Mouse (Mus musculus): ENCODE measurements around the gene Gm4450. TPM values are rescaled to one million over a fixed set of nuclear protein-coding genes. Genes with fewer than 3 reads are reported as not detected.

Gene Gm4450
- polyA plus RNA-seq, 1 experiment from 2014 or later: not detected

DNA sequence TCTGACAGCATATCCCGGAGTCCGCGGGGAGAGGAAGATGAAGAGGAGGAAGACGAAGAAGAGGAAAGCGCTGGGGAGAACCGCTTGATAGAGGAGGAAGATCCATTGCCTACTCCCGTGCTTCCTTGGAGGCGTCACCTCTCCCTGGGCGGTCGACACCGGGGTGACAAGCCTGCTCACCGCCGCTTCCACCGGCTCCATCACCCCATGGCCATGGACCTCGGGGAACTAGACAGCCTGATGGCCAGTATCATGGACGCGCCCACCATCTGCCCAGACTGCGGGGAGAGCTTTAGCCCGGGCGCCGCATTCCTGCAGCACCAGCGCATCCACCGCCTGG lies 29.7 kb downstream of the Gm4450 start:
- peak overlapping the region; percentile 91 for H3K4me2 ChIP-seq (replicated peaks; ENCODE audit: low read depth, low read length)
- no peaks in the 10 kb centered on the region for H3K9me3 ChIP-seq (ENCODE audit: control insufficient read depth, low read length)
- H3K9ac ChIP-seq (ENCODE audit: low read depth, low read length): peak overlapping the region; percentile 53
- peak overlapping the region; percentile 56 for H3K4me3 ChIP-seq (ENCODE audit: low read depth, low read length)
- H3K36me3 ChIP-seq (ENCODE audit: control insufficient read depth, insufficient read depth, low read length): no peaks in the 10 kb centered on the region
- H3K27ac ChIP-seq (ENCODE audit: low read depth, low read length): no peak overlapping the region
- no peaks in the 10 kb centered on the region; the same call in 1 of the 2 replicates for H3K4me1 ChIP-seq (replicated peaks; ENCODE audit: control insufficient read depth, insufficient read depth, low read length)
- DNase-seq (ENCODE audit: low spot score) (no peak), ATAC-seq (ENCODE audit: low FRiP score) (no peak; the same call in 1 of the 2 replicates)
- peaks cover 11% of the 10 kb centered on the region for H3K27me3 ChIP-seq (ENCODE audit: control insufficient read depth, insufficient read depth, low read length)
- 0% methylated on average over 21 of the region's 23 CpGs for WGBS

GRCm38 (mm10) chr3:98426749-98427148 lies 30.2 kb downstream of the Gm4450 start:
- DNase-seq (ENCODE audit: low spot score) (no peak), ATAC-seq (ENCODE audit: low FRiP score) (no peak)
- Histone ChIP-seq H3K9ac (ENCODE audit: low read depth, low read length) (no peak overlapping the region), H3K36me3 (ENCODE audit: control insufficient read depth, insufficient read depth, low read length) (no peaks in the 10 kb centered on the region), H3K27me3 (ENCODE audit: control insufficient read depth, insufficient read depth, low read length) (peaks cover 11% of the 10 kb centered on the region), H3K4me1 (replicated peaks; ENCODE audit: control insufficient read depth, insufficient read depth, low read length) (no peaks in the 10 kb centered on the region; the same call in 1 of the 2 replicates), H3K27ac (ENCODE audit: low read depth, low read length) (no peak overlapping the region), H3K4me2 (replicated peaks; ENCODE audit: low read depth, low read length) (peak overlapping the region; percentile 91), H3K9me3 (ENCODE audit: control insufficient read depth, low read length) (no peaks in the 10 kb centered on the region), H3K4me3 (ENCODE audit: low read depth, low read length) (peak overlapping the region; percentile 56; the same call in 1 of the 2 replicates)
- WGBS: 49% methylated on average over 5 of the region's 5 CpGs

GRCm38 (mm10) chr3:98422926-98423325 lies 34.0 kb downstream of the Gm4450 start:
- Histone ChIP-seq H3K4me1 (replicated peaks; ENCODE audit: control insufficient read depth, insufficient read depth, low read length) (no peaks in the 10 kb centered on the region), H3K27me3 (ENCODE audit: control insufficient read depth, insufficient read depth, low read length) (peaks cover under 1% of the 10 kb centered on the region; the same call in 1 of the 2 replicates)
- DNase-seq (ENCODE audit: low spot score): no peak

DNA sequence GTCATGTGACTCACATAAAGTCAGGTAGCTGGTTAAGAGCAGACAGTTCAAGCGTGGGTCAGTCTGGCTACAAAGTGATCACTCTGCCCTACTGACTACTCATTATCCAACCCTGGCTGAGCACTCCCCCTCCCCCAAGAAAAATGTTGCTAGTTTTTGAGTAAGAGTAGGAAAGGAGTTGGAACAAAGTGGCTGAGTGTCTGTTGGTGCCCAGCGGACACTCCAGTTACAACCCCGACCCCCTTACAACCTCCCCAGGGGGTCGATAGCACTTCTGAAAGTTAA lies 37.2 kb downstream of the Gm4450 start:
- Histone ChIP-seq H3K9me3 (ENCODE audit: control insufficient read depth, low read length) (no peaks in the 10 kb centered on the region), H3K9ac (ENCODE audit: low read depth, low read length) (no peak overlapping the region), H3K4me3 (ENCODE audit: low read depth, low read length) (no peak overlapping the region), H3K36me3 (ENCODE audit: control insufficient read depth, insufficient read depth, low read length) (no peaks in the 10 kb centered on the region), H3K27ac (ENCODE audit: low read depth, low read length) (no peak overlapping the region), H3K27me3 (ENCODE audit: control insufficient read depth, insufficient read depth, low read length) (no peaks in the 10 kb centered on the region), H3K4me2 (replicated peaks; ENCODE audit: low read depth, low read length) (no peak overlapping the region), H3K4me1 (replicated peaks; ENCODE audit: control insufficient read depth, insufficient read depth, low read length) (no peaks in the 10 kb centered on the region)
- WGBS: 43% methylated on average over 4 of the region's 4 CpGs
- no peak for DNase-seq (ENCODE audit: low spot score)
- ATAC-seq (ENCODE audit: low FRiP score): no peak

More at GRCm38 (mm10) chr3:98422926-98423325, 34.0 kb downstream of the Gm4450 start:
- Histone ChIP-seq H3K27ac (ENCODE audit: low read depth, low read length) (no peak overlapping the region), H3K9ac (ENCODE audit: low read depth, low read length) (no peak overlapping the region), H3K36me3 (ENCODE audit: control insufficient read depth, insufficient read depth, low read length) (no peaks in the 10 kb centered on the region), H3K4me3 (ENCODE audit: low read depth, low read length) (no peak overlapping the region), H3K9me3 (ENCODE audit: control insufficient read depth, low read length) (no peaks in the 10 kb centered on the region), H3K4me2 (replicated peaks; ENCODE audit: low read depth, low read length) (no peak overlapping the region)
- 92% methylated on average over 4 of the region's 4 CpGs for WGBS
- ATAC-seq (ENCODE audit: low FRiP score): no peak

- Histone ChIP-seq H3K4me2 (replicated peaks; ENCODE audit: low read depth, low read length) (no peak overlapping the region), H3K36me3 (ENCODE audit: control insufficient read depth, insufficient read depth, low read length) (no peaks in the 10 kb centered on the region), H3K9ac (ENCODE audit: low read depth, low read length) (no peak overlapping the region), H3K27me3 (ENCODE audit: control insufficient read depth, insufficient read depth, low read length) (no peaks in the 10 kb centered on the region), H3K4me3 (ENCODE audit: low read depth, low read length) (no peak overlapping the region), H3K4me1 (replicated peaks; ENCODE audit: control insufficient read depth, insufficient read depth, low read length) (no peaks in the 10 kb centered on the region), H3K9me3 (ENCODE audit: control insufficient read depth, low read length) (no peaks in the 10 kb centered on the region), H3K27ac (ENCODE audit: low read depth, low read length) (no peak overlapping the region)
- WGBS: 65% methylated on average over 6 of the region's 6 CpGs
- no peak for ATAC-seq (ENCODE audit: low FRiP score)
- DNase-seq (ENCODE audit: low spot score): no peak
Measured at GRCm38 (mm10) chr3:98418991-98419785, 37.7 kb downstream of the Gm4450 start.

DNA sequence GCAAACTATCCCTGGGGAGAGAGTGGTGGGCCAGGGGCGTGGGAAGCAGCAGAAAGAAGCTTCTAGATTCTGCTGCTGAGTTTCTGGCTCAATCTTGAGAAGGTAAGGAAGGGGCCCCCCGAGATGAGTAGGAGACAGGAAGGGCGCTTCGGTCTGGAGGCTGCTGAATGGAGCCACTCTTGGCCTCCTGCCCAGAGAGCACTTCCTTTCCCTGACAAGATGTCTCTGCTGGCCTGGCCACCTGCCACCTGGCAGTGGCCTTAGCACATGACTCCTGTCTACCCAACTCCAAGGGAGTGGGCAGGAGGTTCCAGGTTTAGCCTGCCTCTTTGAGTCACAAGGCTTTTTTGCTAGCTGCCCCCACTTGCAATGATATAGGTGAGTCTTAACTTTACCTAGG lies 39.6 kb downstream of the Gm4450 start:
- Histone ChIP-seq H3K4me1 (replicated peaks; ENCODE audit: control insufficient read depth, insufficient read depth, low read length) (no peaks in the 10 kb centered on the region), H3K27ac (ENCODE audit: low read depth, low read length) (no peak overlapping the region), H3K4me3 (ENCODE audit: low read depth, low read length) (no peak overlapping the region), H3K27me3 (ENCODE audit: control insufficient read depth, insufficient read depth, low read length) (no peaks in the 10 kb centered on the region), H3K9me3 (ENCODE audit: control insufficient read depth, low read length) (no peaks in the 10 kb centered on the region), H3K4me2 (replicated peaks; ENCODE audit: low read depth, low read length) (no peak overlapping the region), H3K9ac (ENCODE audit: low read depth, low read length) (no peak overlapping the region), H3K36me3 (ENCODE audit: control insufficient read depth, insufficient read depth, low read length) (no peaks in the 10 kb centered on the region)
- ATAC-seq (ENCODE audit: low FRiP score): no peak
- DNase-seq (ENCODE audit: low spot score): no peak
- 83% methylated on average over 4 of the region's 4 CpGs for WGBS

GRCm38 (mm10) chr3:98416426-98417250 lies 40.3 kb downstream of the Gm4450 start:
- DNase-seq (ENCODE audit: low spot score): no peak
- H3K4me2 ChIP-seq (replicated peaks; ENCODE audit: low read depth, low read length): no peak overlapping the region
- H3K36me3 ChIP-seq (ENCODE audit: control insufficient read depth, insufficient read depth, low read length): no peaks in the 10 kb centered on the region
- no peak for ATAC-seq (ENCODE audit: low FRiP score)
- H3K4me3 ChIP-seq (ENCODE audit: low read depth, low read length): no peak overlapping the region
- no peaks in the 10 kb centered on the region for H3K27me3 ChIP-seq (ENCODE audit: control insufficient read depth, insufficient read depth, low read length)
- H3K4me1 ChIP-seq (replicated peaks; ENCODE audit: control insufficient read depth, insufficient read depth, low read length): no peaks in the 10 kb centered on the region
- H3K27ac ChIP-seq (ENCODE audit: low read depth, low read length): no peak overlapping the region
- no peak overlapping the region for H3K9ac ChIP-seq (ENCODE audit: low read depth, low read length)
- H3K9me3 ChIP-seq (ENCODE audit: control insufficient read depth, low read length): no peaks in the 10 kb centered on the region
- WGBS: 81% methylated on average over 5 of the region's 5 CpGs

DNA sequence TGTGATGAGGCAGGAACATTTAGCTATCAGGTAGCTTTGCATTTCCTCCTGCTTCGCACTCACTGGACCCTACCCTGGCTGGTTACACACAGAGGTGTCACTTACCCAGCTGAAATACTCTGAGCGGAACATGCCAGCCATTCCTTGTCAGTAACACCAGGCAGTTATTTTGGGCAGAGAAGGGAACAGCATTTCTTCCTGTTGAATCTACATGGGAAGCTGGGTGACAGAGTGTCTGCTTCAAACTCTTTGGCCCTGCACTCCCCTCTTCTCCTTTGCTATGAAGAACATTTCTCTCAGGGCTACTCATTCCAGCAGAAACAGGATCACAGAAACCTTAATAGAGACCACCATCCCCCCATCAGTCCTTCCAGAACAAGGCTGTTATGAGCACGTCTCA lies 42.6 kb downstream of the Gm4450 start:
- Histone ChIP-seq H3K4me2 (replicated peaks; ENCODE audit: low read depth, low read length) (no peak overlapping the region), H3K27ac (ENCODE audit: low read depth, low read length) (no peak overlapping the region), H3K9me3 (ENCODE audit: control insufficient read depth, low read length) (no peaks in the 10 kb centered on the region), H3K27me3 (ENCODE audit: control insufficient read depth, insufficient read depth, low read length) (no peaks in the 10 kb centered on the region), H3K36me3 (ENCODE audit: control insufficient read depth, insufficient read depth, low read length) (no peaks in the 10 kb centered on the region), H3K9ac (ENCODE audit: low read depth, low read length) (no peak overlapping the region), H3K4me1 (replicated peaks; ENCODE audit: control insufficient read depth, insufficient read depth, low read length) (no peaks in the 10 kb centered on the region), H3K4me3 (ENCODE audit: low read depth, low read length) (no peak overlapping the region)
- ATAC-seq (ENCODE audit: low FRiP score) (no peak), DNase-seq (ENCODE audit: low spot score) (no peak)
- WGBS: 93% methylated on average over 3 of the region's 3 CpGs

DNA sequence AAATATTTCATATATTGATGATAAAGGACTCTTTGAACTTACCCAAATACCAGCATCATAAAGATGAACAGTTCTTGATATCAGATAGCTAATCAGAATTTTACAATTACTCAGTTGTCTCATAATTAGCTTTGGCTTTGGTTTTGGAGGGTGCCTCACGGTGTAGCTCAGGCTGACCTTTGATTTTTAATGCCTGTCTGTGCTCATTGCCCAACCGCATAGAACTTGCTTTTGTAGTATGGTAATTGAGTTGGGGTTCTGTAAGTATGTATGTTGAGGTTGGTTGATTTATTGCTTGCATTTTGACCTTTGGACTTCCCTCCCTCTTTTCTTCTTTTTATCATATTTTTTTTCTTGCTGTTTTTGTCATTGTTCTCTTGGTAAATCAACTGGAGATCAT lies 43.2 kb downstream of the Gm4450 start:
- Histone ChIP-seq H3K27ac (ENCODE audit: low read depth, low read length) (no peak overlapping the region), H3K9ac (ENCODE audit: low read depth, low read length) (no peak overlapping the region), H3K27me3 (ENCODE audit: control insufficient read depth, insufficient read depth, low read length) (no peaks in the 10 kb centered on the region), H3K36me3 (ENCODE audit: control insufficient read depth, insufficient read depth, low read length) (no peaks in the 10 kb centered on the region), H3K9me3 (ENCODE audit: control insufficient read depth, low read length) (no peaks in the 10 kb centered on the region), H3K4me1 (replicated peaks; ENCODE audit: control insufficient read depth, insufficient read depth, low read length) (no peaks in the 10 kb centered on the region), H3K4me3 (ENCODE audit: low read depth, low read length) (no peak overlapping the region), H3K4me2 (replicated peaks; ENCODE audit: low read depth, low read length) (no peak overlapping the region)
- DNase-seq (ENCODE audit: low spot score) (no peak), ATAC-seq (ENCODE audit: low FRiP score) (no peak)
- WGBS: 70% methylated on average over 2 of the region's 2 CpGs
